Mouse (Mus musculus) thymus, postnatal 36 days (tissue): ENCODE results near the gene Stat5b.
A peak's percentile ranks its signal among the peaks of the same experiment; 100 is the strongest.

Source experiments
- DNase-seq, 2 experiments: peaks; one replicate each; pipeline ENCODE4 v3.0.0; 2022; ENCODE audit warnings: mixed read lengths in 2 of 2

Gene Stat5b

GRCm38 (mm10) chr11:100838894-100839293, 11.6 kb downstream of the Stat5b start:
- DNase-seq: no peak

GRCm38 (mm10) chr11:100836923-100837702, 13.4 kb downstream of the Stat5b start:
- DNase-seq: no peak

- DNase-seq: no peak
These were observed 17.1 kb downstream of the Stat5b start for GRCm38 (mm10) chr11:100833466-100833865.

GRCm38 (mm10) chr11:100831396-100831795, 19.1 kb downstream of the Stat5b start:
- DNase-seq: no peak

GRCm38 (mm10) chr11:100829691-100830090, 20.8 kb downstream of the Stat5b start:
- DNase-seq: no peak

- DNase-seq: peak in 1 of 2 experiments; percentile 25
These were observed 21.8 kb downstream of the Stat5b start for GRCm38 (mm10) chr11:100828676-100829151.

- peak; percentile 55 to 62 for DNase-seq
These were observed 24.2 kb downstream of the Stat5b start for GRCm38 (mm10) chr11:100826161-100826866.

GRCm38 (mm10) chr11:100825451-100825850, 25.1 kb downstream of the Stat5b start:
- DNase-seq: no peak

- DNase-seq: peak in 1 of 2 experiments; percentile 27
These were observed 26.0 kb downstream of the Stat5b start for GRCm38 (mm10) chr11:100824496-100824895.

- peak; percentile 68 to 82 for DNase-seq
These were observed 26.8 kb downstream of the Stat5b start for GRCm38 (mm10) chr11:100823543-100824313.

GRCm38 (mm10) chr11:100822365-100822764, 28.2 kb downstream of the Stat5b start:
- DNase-seq: peak; percentile 70 to 74

GRCm38 (mm10) chr11:100821605-100822220, 28.8 kb downstream of the Stat5b start:
- no peak for DNase-seq

- no peak for DNase-seq
These were observed 30.5 kb downstream of the Stat5b start for GRCm38 (mm10) chr11:100820047-100820446.

GRCm38 (mm10) chr11:100819626-100820025, 30.9 kb downstream of the Stat5b start:
- DNase-seq: peak; percentile 66 to 79

- DNase-seq: peak in 1 of 2 experiments; percentile 22
These were observed 31.5 kb downstream of the Stat5b start for GRCm38 (mm10) chr11:100819048-100819447.

GRCm38 (mm10) chr11:100818359-100819012, 32.0 kb downstream of the Stat5b start:
- DNase-seq: peak in 1 of 2 experiments; percentile 42

- peak in 1 of 2 experiments; percentile 24 for DNase-seq
These were observed 33.2 kb downstream of the Stat5b start for GRCm38 (mm10) chr11:100817311-100817710.

GRCm38 (mm10) chr11:100816801-100817200, 33.7 kb downstream of the Stat5b start:
- DNase-seq: no peak

- no peak for DNase-seq
These were observed 34.2 kb downstream of the Stat5b start for GRCm38 (mm10) chr11:100816342-100816741.

- peak; percentile 80 to 87 for DNase-seq
These were observed 36.0 kb downstream of the Stat5b start for GRCm38 (mm10) chr11:100814498-100814897.

- no peak for DNase-seq
These were observed 39.4 kb downstream of the Stat5b start for GRCm38 (mm10) chr11:100811132-100811531.

GRCm38 (mm10) chr11:100810516-100810915, 40.0 kb downstream of the Stat5b start:
- DNase-seq: no peak
